Mouse (Mus musculus) thymus, postnatal 10 days (tissue): ENCODE results near the gene Gadl1.

ENCODE experiments used
- DNase-seq, 2 experiments: peaks; one replicate each; pipeline ENCODE4 v3.0.0; 2021; ENCODE audit warnings: low spot score in 2 of 2

Gadl1 gene

GRCm38 (mm10) chr9:116087880-116088279, 178.6 kb downstream of the Gadl1 start:
- peak; percentile 67 to 81 for DNase-seq

DNA sequence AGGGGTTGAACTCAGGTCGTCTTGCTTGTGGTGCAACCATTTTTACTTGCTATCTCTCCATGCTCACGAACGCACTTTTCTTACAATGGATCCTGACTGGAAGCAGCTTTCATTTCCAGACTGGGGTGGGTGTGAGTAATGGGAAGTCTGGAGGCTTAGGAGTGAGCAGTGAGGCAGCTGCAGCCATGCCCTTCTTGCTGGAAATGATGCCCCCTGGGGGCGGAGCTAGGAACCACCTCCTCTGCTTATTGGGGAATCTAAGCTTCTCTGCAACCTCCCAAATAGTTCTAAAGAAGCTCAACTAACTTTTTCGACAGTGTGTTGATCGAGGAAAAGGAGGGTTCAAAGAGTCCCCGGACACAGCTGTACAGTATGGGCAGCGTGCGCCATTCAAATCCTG, 179.7 kb downstream of the Gadl1 start:
- peak; percentile 35 to 57 for DNase-seq

DNA sequence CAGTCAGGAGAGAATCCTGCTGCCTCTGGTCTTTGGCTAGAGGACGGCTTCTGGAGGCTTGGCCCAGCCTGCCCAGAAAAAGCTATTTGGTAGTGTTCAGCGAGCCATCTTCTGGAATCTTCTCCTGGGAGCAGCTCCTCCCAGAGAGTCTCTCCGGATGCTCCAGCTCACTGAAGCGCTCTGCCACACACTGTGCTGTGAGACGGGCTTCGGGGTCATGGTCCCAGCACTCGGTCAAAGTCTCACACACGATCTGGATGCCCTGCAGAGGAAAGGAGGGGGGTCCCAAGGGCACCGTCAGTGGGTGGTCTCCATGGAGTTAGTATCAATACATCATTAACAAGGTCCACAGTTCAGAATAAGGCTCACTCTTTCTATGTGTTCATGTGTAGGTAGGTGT, 181.0 kb downstream of the Gadl1 start:
- no peak for DNase-seq

- DNase-seq = no peak
These were observed 182.0 kb downstream of the Gadl1 start for GRCm38 (mm10) chr9:116091101-116091841.

GRCm38 (mm10) chr9:116091921-116092320, 182.7 kb downstream of the Gadl1 start:
- no peak for DNase-seq

DNA sequence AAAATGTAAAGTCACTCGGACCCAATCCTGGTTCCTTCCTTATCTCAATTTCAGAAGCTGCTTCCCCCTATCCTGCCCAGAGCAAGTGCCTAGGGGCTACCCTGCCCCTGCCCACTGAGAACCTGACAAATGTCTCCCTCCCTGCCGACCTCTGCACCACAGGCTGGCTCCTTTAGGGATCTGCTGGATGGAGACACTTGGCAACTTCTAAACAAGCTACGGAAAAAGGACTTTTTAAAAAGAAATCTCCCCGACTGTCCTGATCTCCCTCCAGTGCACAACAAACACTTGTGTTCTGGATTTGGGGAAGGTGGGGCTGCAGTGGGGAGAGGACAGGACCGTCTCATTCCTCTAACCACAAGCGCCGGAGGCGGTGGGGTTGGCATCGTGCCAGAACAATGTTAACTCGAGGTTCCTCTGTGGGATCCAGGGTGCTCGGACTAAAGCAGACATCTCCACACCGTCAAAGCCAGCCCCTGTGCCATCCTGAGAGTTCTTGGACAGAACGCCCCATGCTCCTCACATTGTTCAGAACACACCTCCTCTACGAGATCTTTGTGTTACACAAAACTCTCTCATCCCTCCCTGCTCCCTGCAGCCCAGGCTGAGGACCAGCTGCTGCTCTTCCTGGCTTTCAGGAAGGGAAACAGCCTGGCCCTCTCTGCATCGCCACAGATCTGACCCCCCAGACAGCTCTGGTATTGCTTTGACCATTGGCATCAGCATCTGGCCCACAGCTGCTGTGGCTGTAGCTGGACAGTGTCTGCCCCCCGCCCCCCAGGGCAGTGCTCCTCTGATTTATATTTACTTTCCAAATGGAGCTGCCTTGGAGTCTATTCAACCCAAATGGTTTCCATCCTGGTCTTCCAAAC, 189.7 kb downstream of the Gadl1 start:
- no peak for DNase-seq

DNA sequence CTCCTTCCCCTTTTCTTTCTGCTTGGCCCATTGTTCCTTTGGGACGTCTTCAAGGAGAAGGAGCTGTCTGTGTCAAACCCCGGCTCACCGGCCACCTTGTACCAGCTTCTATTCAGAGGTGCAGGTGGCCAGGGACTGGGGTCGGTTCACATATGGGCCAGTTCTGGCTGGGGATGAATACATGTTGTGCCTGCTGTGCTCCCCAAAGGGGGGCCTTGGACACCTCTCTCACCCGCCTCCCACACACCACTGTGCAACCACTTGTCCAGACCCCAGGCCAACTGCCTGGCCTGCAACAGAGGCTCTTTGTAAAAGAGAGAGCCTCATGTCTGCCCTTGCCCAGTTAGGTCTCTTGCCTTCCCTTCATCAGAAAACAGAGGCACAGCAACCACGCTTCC, 190.3 kb downstream of the Gadl1 start:
- DNase-seq = no peak

GRCm38 (mm10) chr9:116100015-116100414, 190.8 kb downstream of the Gadl1 start:
- no peak for DNase-seq

DNA sequence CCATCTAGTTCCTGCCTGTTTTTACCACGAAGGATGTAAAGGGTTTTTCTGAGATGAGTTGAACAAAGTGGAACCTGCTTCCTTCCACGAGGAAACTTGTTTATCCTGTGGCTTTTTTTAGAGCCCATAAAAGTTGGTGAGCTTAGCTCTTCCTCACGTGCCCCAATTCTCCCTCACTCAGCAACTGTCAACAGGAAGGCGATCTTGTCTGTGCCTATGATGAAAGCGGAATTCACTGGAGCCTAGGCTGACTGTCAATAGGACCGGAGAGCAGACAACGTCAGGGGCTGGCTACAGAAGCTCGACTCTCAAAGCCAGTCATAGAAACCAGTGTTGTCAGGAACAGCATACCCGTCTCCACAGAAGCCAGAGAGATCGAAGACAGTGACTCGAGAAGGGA, 192.6 kb downstream of the Gadl1 start:
- DNase-seq = no peak

GRCm38 (mm10) chr9:116104770-116105169, 195.5 kb downstream of the Gadl1 start:
- DNase-seq = no peak

DNA sequence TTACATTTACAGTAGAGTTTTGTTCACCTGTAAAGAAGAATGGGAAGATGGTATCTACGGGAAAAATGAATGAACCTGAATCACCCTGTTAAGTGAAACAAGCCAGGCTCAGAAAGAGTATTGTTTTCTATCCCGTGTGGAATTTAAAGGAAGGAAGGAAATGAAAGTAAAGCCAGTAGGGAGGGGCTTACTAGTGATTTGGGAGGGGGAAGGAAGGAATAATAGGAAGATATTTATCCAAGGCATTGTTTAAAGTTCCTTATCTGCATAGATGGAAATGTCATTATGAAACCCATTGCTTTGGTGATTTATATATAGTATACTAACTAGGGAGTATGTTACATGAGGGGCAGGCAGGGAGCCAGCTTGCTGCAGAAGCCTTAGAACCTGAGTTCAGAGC, 199.5 kb downstream of the Gadl1 start:
- DNase-seq = no peak

DNA sequence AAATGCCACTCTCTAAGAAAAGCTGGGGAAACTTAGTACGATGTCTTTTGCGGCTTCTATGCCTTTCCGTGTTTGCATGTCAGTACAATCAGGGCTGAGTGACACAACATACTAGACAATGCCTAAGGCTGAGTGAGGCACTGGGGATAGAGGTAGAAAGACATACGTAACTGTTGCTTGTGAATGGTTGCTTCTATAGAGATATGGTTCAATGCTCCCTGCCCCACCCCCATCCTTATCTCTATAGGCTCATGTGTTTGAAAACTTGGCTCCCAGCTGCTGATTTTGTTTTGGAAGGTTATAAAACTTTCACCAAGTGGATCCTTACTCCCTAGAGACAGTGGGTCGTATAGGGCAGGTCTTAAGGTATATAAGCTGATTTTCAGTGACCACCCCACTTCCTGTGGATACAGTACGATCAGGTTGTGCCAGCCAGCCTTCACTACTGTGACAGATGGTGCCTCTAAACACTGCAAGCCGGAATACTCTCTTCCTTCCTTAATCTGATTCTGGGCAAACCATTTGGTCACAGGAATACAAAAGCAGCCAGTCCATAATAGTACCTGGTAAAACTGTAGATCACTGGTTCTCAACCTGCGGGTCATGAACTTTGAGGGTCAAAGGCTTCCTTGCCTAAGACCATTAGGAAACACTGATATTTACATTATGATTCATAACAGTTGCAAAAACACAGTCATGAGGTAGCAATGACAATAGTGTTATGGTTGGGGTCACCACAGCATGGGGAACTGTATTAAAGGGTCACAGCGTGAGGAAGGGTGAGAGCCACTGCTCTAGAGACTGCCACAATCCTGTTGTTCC, 202.1 kb downstream of the Gadl1 start:
- no peak for DNase-seq

DNA sequence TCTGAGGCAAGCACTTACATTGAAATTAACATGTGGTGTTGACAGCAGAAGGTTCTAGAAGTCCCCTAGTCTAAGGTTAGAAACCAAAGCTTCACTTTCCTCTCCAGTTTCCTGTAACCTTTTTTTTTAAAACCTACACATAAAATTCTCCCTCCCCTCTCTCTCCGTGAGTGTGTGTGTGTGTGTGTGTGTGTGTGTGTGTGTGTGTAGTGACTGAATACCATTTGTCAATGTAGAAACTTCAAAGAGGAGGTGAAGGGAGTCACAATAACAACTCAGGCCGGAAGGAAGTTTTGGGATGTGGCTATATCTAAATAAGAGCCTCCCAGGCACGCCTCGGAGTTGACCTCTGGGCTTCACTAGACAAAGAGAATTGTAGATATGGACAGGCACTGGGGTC, 205.1 kb downstream of the Gadl1 start:
- DNase-seq = no peak

DNA sequence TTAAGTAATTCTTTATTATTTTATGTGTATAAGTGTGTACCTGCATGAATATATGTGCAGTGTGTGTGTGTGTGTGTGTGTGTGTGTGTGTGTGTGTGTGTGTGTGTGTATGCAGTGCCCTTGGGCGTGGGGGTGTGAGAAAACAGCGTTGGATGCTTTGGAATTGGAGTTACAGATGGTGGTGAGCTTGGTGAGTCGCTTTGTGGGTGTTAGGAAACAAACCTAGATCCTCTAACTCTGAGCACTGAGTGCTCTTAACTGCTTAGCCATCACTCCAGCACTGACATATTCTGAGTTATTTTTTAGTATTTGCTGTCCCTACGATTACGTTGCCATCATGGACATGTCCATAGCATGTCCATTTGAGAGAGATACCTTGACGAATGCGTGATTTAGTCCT, 206.6 kb downstream of the Gadl1 start:
- no peak for DNase-seq

DNA sequence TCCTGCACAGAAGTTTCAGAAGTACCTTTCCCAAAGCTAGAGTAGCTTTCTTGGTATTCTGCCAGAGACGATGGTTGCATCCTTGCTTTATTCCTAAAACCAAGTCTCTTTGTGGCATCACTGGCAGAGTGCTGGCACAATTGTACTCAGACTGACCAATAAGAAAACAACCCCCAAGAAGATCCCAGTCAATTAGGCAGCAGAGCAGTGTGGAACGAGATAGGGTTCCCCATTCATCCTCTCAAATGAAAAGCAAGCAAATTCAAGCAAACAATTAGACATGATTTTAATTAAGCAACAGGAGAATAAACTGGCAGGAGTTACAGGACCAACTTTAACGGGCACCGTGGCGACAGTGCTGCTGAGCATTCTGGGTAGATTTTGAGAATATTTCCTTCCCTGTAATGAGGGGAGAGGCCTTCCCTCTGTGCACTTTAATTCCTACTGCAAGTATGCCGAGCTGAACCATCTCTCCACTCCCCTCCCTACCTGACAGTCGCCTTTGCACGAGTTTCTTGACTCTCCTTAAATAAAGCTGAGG, 209.1 kb downstream of the Gadl1 start:
- DNase-seq = no peak

DNA sequence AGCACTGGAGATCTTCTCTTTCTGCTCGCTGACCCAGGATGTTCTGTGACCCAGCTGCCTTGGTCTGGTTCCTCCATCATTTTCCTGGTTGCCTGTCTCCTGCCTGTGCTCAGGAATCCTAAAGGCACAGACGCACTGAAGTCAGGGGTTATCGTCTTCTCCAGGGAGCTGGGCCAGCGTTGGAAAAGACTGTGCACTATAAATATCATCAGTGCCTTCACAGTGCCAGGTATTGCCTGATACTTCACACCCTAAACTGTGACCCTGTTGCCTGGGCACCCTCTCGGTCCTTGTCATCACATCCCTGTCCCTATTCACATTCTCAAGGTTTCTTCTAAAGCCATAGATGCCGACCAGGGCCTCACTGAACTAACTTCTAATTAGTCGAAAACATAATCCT, 210.7 kb downstream of the Gadl1 start:
- no peak for DNase-seq

DNA sequence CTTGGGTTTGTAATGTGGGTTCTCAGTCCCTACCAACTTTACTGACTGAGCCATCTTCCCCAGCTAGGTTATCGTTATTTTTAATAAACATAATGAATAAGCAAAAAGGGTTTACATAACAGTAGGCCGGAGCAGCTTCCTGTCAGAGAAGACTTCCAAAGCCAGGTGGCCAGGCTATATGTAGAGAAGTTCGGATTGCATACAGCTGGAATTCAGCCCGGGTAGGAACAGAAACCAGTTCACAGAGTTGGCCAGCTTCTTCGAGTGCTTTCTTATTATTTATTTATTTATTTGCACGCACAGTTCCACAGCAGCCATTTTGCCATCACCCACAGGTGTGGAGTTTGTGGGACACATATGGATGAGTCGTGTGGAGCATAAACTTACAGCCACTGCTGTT, 212.2 kb downstream of the Gadl1 start:
- DNase-seq = no peak

- no peak for DNase-seq
These were observed 213.3 kb downstream of the Gadl1 start for GRCm38 (mm10) chr9:116122544-116122943.

GRCm38 (mm10) chr9:116122969-116123589, 213.8 kb downstream of the Gadl1 start:
- peak; percentile 32 to 34 for DNase-seq
